8 mouse cellular contexts compared by ENCODE assay signal in the genomic region with DNA sequence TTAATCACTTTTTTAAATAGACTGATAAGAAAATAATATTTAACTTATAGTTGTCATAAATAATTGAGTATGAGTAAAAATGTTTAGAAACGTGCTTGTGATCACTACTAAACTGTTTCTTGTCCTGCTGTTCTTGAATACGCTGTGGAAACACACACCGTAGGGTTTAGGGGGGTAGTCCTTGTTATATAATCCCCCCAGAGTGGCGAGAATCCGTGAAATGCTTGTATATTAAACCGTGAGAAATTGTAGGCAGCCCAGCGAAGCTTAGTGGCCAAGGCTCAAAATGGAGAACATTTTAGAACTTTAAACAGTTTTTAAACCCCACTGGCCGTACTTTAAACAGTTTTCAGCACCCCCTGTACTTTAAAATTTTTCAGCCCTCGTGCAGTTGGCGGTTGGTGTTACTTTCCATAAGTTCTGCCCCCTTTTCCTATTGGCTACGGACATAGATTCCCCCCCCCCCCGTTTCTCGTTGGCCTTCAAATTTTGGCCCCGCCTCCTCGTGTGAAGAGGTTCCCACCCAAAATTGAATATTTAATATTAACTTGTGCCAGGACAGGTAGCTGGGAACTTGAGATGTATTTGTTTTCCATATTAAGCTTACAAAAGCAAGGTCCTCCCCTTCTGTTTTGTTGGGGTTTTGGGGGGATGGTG. TPM values are rescaled to one million over a fixed set of nuclear protein-coding genes. Genes with fewer than 3 reads are reported as not detected.
DNase-seq lines count a peak whose midpoint lies in the region; ATAC-seq and TF ChIP-seq lines count a peak whose summit lies in the region.

No protein-coding gene starts in this region.

- WGBS in kidney, embryonic 14.5 days: 28% methylated on average over 15 of the region's 15 CpGs
- WGBS in small intestine, adult 2 months: 10% methylated on average over 15 of the region's 15 CpGs

- ATAC-seq in kidney, embryonic 14.5 days (ENCODE audit: low FRiP score, low TSS enrichment): peak; percentile 68

- H3K9me3 ChIP-seq in kidney, embryonic 14.5 days (ENCODE audit: control insufficient read depth, low read length): no peaks in the 10 kb centered on the region

- no peak for TF ChIP-seq POLR2A in small intestine, adult 2 months (IDR thresholded peaks at IDR 0.05; ENCODE audit: low read depth, low read length)

- no peak overlapping the region for H3K9ac ChIP-seq in kidney, embryonic 14.5 days (ENCODE audit: low read depth, low read length)

- H3K27me3 ChIP-seq in kidney, embryonic 14.5 days (ENCODE audit: control insufficient read depth, insufficient read depth, low read length): no peaks in the 10 kb centered on the region
- no peaks in the 10 kb centered on the region for H3K27me3 ChIP-seq in small intestine, adult 2 months (ENCODE audit: control insufficient read depth, insufficient read depth, low read length)

- no peaks in the 10 kb centered on the region for H3K36me3 ChIP-seq in kidney, embryonic 14.5 days (ENCODE audit: control insufficient read depth, insufficient read depth, low read length)
- no peaks in the 10 kb centered on the region for H3K36me3 ChIP-seq in small intestine, adult 2 months (ENCODE audit: control insufficient read depth, insufficient read depth, low read length)

- DNase-seq in A20 (ENCODE audit: low read depth, low spot score): peak; percentile 87
- DNase-seq in MEL-GATA-1-ER (ENCODE audit: extremely low read depth, low read depth): peak; percentile 91
- DNase-seq in cerebellum, postnatal 36 days: peak; percentile 9 to 12
- peak; percentile 1 for DNase-seq in heart, adult 8-10 months (ENCODE audit: low spot score)
- peak; percentile 58 for DNase-seq in lung, postnatal 10 days
- no peak for DNase-seq in adipocyte (ENCODE audit: low spot score)

- no peaks in the 10 kb centered on the region for H3K4me1 ChIP-seq in kidney, embryonic 14.5 days (ENCODE audit: control insufficient read depth, insufficient read depth, low read length)
- no peaks in the 10 kb centered on the region for H3K4me1 ChIP-seq in small intestine, adult 2 months (ENCODE audit: control insufficient read depth, insufficient read depth, insufficient read length, low read length)

- H3K4me3 ChIP-seq in kidney, embryonic 14.5 days (ENCODE audit: low read length): peak overlapping the region; percentile 48
- peak overlapping the region; percentile 35; the same call in 1 of the 2 replicates for H3K4me3 ChIP-seq in small intestine, adult 2 months (ENCODE audit: low read depth, low read length)

- TF ChIP-seq CTCF in small intestine, adult 2 months (IDR thresholded peaks at IDR 0.05; ENCODE audit: extremely low read depth, insufficient read length, insufficient replicate concordance, low read depth, low read length): no peak

- H3K4me2 ChIP-seq in kidney, embryonic 14.5 days (replicated peaks; ENCODE audit: low read depth, low read length): peak overlapping the region; percentile 34

- no peak overlapping the region for H3K27ac ChIP-seq in kidney, embryonic 14.5 days (ENCODE audit: low read depth, low read length)
- peak overlapping the region; percentile 91; the same call in 1 of the 2 replicates for H3K27ac ChIP-seq in small intestine, adult 2 months (ENCODE audit: insufficient read depth, low read depth, low read length)

RNA-seq across cellular contexts. Expression of a gene that starts 1.0 kb away (rescaled TPM):
- 1 to 10 TPM; 6.1 to 7.4 (median 6.4) TPM for total RNA-seq in heart, adult 8-10 months (2022)
- polyA plus RNA-seq in kidney, embryonic 14.5 days (2014; fragmentation: Nextera tagmentation; extraction: Ambion mirVana): 23.3 and 25.2 TPM in 2 replicates
- polyA plus RNA-seq in small intestine, adult 2 months (2012; rRNA removed): 0.28 and 0.46 TPM in 2 replicates

RNA-seq across cellular contexts. Expression of a gene that starts 30.8 kb away (rescaled TPM):
- total RNA-seq in heart, adult 8-10 months (2022): not detected
- polyA plus RNA-seq in kidney, embryonic 14.5 days (2014; fragmentation: Nextera tagmentation; extraction: Ambion mirVana): not detected in 2 replicates
- not detected in 2 replicates for polyA plus RNA-seq in small intestine, adult 2 months (2012; rRNA removed)

Comparison
In these comparisons a context has a peak if more than half of its experiments do, and no peak if none do; other contexts are left out.
1. RNA of a gene that starts 1.0 kb away (polyA plus RNA-seq): 23.3 to 25.2 TPM in kidney, embryonic 14.5 days; 0.28 to 0.46 TPM in small intestine, adult 2 months; every median in the first group is over 10 times any median in the second.